Mouse (Mus musculus): ENCODE results near the gene Jup. TPM values are rescaled to one million over a fixed set of nuclear protein-coding genes. Genes with fewer than 3 reads are reported as not detected.
"Not testable (repeated sequence)": the region's sequence is repeated elsewhere in the genome, so short reads cannot be mapped to it uniquely, and the experiment has no call there.

Jup gene
- polyA plus RNA-seq, 1 experiment, result 213 TPM

GRCm38 (mm10) chr11:100391081-100391883, 6.3 kb downstream of the Jup start:
- DNase-seq (ENCODE audit: low read depth), result no peak

GRCm38 (mm10) chr11:100389931-100390445, 7.6 kb downstream of the Jup start:
- DNase-seq (ENCODE audit: low read depth), result no peak

- DNase-seq (ENCODE audit: low read depth), result no peak
Measured at GRCm38 (mm10) chr11:100388588-100388987, 9.0 kb downstream of the Jup start.

- no peak for DNase-seq (ENCODE audit: low read depth)
Measured at GRCm38 (mm10) chr11:100387589-100388375, 9.8 kb downstream of the Jup start.

- no peak for DNase-seq (ENCODE audit: low read depth)
Measured at GRCm38 (mm10) chr11:100387111-100387510, 10.5 kb downstream of the Jup start.

DNA sequence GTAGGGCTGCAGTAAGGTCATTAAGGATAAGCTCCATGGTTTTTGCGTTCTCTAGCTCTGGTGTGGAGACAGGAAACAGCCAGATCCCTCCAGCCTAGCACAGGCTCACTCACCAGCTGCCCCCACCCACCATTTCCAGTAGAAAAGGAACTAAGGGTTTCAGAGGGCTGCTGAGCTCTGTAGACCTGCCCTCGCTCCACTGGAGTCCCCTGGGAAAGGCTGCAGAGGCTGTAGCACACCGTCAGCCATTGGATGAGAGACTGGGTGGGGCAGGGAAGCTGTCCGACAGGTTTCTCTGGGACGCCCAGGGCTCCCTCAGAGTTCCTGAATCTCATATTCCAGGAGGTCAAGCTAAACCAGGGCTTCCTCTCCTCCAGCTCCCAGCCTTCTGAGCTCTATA, 11.0 kb downstream of the Jup start:
- DNase-seq (ENCODE audit: low read depth), result no peak

- DNase-seq (ENCODE audit: low read depth), result no peak
Measured at GRCm38 (mm10) chr11:100385016-100385415, 12.5 kb downstream of the Jup start.

GRCm38 (mm10) chr11:100382682-100383081, 14.9 kb downstream of the Jup start:
- DNase-seq (ENCODE audit: low read depth), result no peak

GRCm38 (mm10) chr11:100379311-100379710, 18.3 kb downstream of the Jup start:
- no peak for DNase-seq (ENCODE audit: low read depth)

DNA sequence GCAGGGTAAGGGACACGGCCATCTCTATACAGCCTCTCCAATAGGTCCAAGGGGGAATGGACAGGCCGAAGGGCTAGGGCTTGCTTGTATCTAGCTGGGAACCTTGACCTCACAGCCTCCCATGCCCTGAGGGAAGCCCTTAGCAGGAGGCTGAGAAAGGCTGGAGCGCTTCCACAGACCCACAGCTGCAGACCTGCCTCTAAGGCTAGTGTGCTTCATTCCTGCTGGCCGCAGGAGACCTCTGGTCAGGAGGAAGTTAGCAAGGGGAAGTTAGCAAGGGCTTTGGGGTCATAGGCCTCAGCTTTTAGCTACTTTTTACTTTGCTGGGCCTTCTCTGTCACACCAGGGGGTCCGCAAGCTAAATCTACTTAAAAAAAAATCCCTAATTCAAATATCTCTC, 19.1 kb downstream of the Jup start:
- DNase-seq (ENCODE audit: low read depth), result no peak

- no peak for DNase-seq (ENCODE audit: low read depth)
Measured at GRCm38 (mm10) chr11:100377989-100378388, 19.6 kb downstream of the Jup start.

- no peak for DNase-seq (ENCODE audit: low read depth)
Measured at GRCm38 (mm10) chr11:100376746-100377389, 20.7 kb downstream of the Jup start.

DNA sequence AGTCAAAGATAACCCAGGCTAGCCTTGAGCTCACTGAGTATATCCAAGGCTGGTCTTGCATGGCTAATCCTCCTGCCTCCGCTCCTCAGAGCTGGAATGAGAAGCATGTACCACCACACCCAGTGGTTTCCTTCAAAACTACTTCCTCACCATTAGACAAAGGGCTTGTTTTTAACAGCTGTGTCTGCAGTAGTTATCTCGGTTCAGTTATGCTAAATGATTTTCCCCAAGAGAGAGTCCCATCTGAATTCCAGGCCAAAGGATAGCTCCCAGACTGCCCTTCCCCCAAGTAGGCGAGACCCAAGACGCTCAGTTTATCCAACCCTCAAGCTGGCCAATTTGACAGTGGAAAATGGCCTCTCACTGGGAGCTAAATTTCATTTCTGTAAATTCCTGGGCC, 21.6 kb downstream of the Jup start:
- no peak for DNase-seq (ENCODE audit: low read depth)

- DNase-seq (ENCODE audit: low read depth), result no peak
Measured at GRCm38 (mm10) chr11:100375127-100375526, 22.4 kb downstream of the Jup start.

- no peak for DNase-seq (ENCODE audit: low read depth)
Measured at GRCm38 (mm10) chr11:100371981-100372558, 25.5 kb downstream of the Jup start.

DNA sequence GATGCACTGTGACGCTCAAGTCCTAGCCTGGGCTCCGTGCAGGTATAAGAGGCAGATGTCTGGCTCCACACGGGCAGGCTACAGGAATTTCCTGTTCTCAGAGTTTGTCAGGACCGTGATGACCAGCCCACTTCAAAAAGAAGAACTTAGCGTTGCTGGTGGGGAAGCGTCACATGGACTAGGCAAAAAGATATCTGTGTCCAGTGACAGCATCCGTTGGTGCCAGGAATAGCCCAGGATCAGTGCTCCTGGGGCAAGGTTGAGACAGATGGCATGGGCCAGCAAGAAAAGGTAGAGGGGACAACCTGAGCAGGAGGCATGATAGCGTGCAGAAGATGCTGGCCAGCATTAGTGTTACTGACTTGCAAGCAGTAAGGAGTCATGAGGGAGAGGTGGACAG, 27.7 kb downstream of the Jup start:
- DNase-seq (ENCODE audit: low read depth), result no peak

GRCm38 (mm10) chr11:100369145-100369544, 28.4 kb downstream of the Jup start:
- DNase-seq (ENCODE audit: low read depth), result no peak

GRCm38 (mm10) chr11:100362979-100363562, 34.5 kb downstream of the Jup start:
- no peak for DNase-seq (ENCODE audit: low read depth)

- no peak for DNase-seq (ENCODE audit: low read depth)
Measured at GRCm38 (mm10) chr11:100362209-100362978, 35.2 kb downstream of the Jup start.

GRCm38 (mm10) chr11:100361059-100361458, 36.5 kb downstream of the Jup start:
- not testable (repeated sequence) for DNase-seq (ENCODE audit: low read depth)

- no peak for DNase-seq (ENCODE audit: low read depth)
Measured at GRCm38 (mm10) chr11:100360175-100360574, 37.4 kb downstream of the Jup start.

Data from gonadal fat pad, adult 2 months (tissue).